Mouse (Mus musculus): ENCODE measurements around the gene Prkca.

GRCm38 (mm10) chr11:108363991-108364390 lies 20.3 kb upstream of the Prkca start:
- TF ChIP-seq CTCF (conservative IDR thresholded peaks at IDR 0.05; ENCODE audit: insufficient read depth, insufficient read length, low read depth, low read length) (no peak), POLR2A (IDR thresholded peaks at IDR 0.05; ENCODE audit: low read depth, low read length) (no peak)
